Mouse (Mus musculus) testis, adult 2 months (tissue): Measurements from ENCODE around the gene Ctsm. TPM values are rescaled to one million over a fixed set of nuclear protein-coding genes. Genes with fewer than 3 reads are reported as not detected.
"Not testable (repeated sequence)": the region's sequence is repeated elsewhere in the genome, so short reads cannot be mapped to it uniquely, and the experiment has no call there.

Experiments
- H3K27ac ChIP-seq: fragments of 200-500 bp; 2 replicates; pipeline ENCODE4 v1.5.1; 2012; ENCODE audit warnings: low read depth, low read length; ENCODE audit not compliant: control insufficient read depth, insufficient read depth
- H3K27me3 ChIP-seq: fragments of 200-500 bp; 2 replicates; pipeline ENCODE4 v1.6.1; 2012; ENCODE audit warnings: mild to moderate bottlenecking, low read length, moderate library complexity; ENCODE audit not compliant: control insufficient read depth, insufficient read depth
- H3K36me3 ChIP-seq: fragments of 200-500 bp; 2 replicates; pipeline ENCODE4 v1.6.1; 2012; ENCODE audit warnings: mild to moderate bottlenecking, low read length; ENCODE audit not compliant: control insufficient read depth, insufficient read depth
- H3K4me1 ChIP-seq: fragments of 200-500 bp; 2 replicates; pipeline ENCODE4 v1.6.1; 2012; ENCODE audit warnings: low read length; ENCODE audit not compliant: control insufficient read depth, insufficient read depth
- H3K4me3 ChIP-seq: fragments of 200-500 bp; 2 replicates; pipeline ENCODE4 v1.5.1; 2012; ENCODE audit warnings: low read depth, mild to moderate bottlenecking, low read length, moderate library complexity, mixed read lengths; ENCODE audit not compliant: control insufficient read depth
- CTCF ChIP-seq: fragments of 200-500 bp; IDR thresholded peaks from 2 replicates; pipeline ENCODE4 v1.5.1; 2012; ENCODE audit warnings: low read depth, mild to moderate bottlenecking, inconsistent platforms, low read length, moderate library complexity; ENCODE audit not compliant: control insufficient read depth, insufficient read depth, insufficient replicate concordance
- POLR2A ChIP-seq: fragments of 200-500 bp; IDR thresholded peaks from 2 replicates; pipeline ENCODE4 v1.6.1; 2012; ENCODE audit warnings: low read depth, mild to moderate bottlenecking, inconsistent platforms, low read length, moderate library complexity; ENCODE audit not compliant: control insufficient read depth
- polyA plus RNA-seq: library from polyadenylated mRNA; depleted of rRNA; stranded (reverse); fragments of >200 nt; gene quantifications from 2 replicates; pipeline ENCODE4 v1.2.3, GENCODE M21; 2012; rRNA removed

Ctsm gene
- polyA plus RNA-seq = not detected in 2 replicates

GRCm38 (mm10) chr13:61541631-61542030, at the start of gene Ctsm:
TSS of gene Ctsm (minus strand) at chr13:61541839.
- no peak within 1 kb of the TSS for H3K4me3 ChIP-seq
- no peak within 1 kb of the TSS for H3K27ac ChIP-seq
- no peak for TF ChIP-seq CTCF
- no peak for TF ChIP-seq POLR2A
- no peaks in the 10 kb centered on the region for H3K4me1 ChIP-seq
- no peaks in the 10 kb centered on the region for H3K36me3 ChIP-seq
- no peaks in the 10 kb centered on the region for H3K27me3 ChIP-seq

- no peak for TF ChIP-seq CTCF
- no peak for TF ChIP-seq POLR2A
- Histone ChIP-seq H3K27me3 (no peaks in the 10 kb centered on the region), H3K4me1 (no peaks in the 10 kb centered on the region), H3K27ac (no peak within 1 kb of the TSS), H3K36me3 (no peaks in the 10 kb centered on the region), H3K4me3 (no peak within 1 kb of the TSS)
Measured at GRCm38 (mm10) chr13:61570027-61570426, 28.4 kb upstream of the Ctsm start, which contains the start of gene Cts3. TSS of gene Cts3 (minus strand) at chr13:61570127.

- H3K27me3 ChIP-seq, H3K36me3 ChIP-seq, H3K4me3 ChIP-seq, H3K4me1 ChIP-seq, H3K27ac ChIP-seq: not testable (repeated sequence)
Measured at GRCm38 (mm10) chr13:61568074-61568473, 26.4 kb upstream of the Ctsm start, which contains the start of gene Gm49352. TSS of gene Gm49352 (minus strand) at chr13:61568174.

Other genes starting within 250 kb of the Ctsm start
- not detected in 2 replicates for gene Cts7, start 183.6 kb downstream of the Ctsm start, polyA plus RNA-seq
- gene Gm49352, start 26.3 kb upstream of the Ctsm start, polyA plus RNA-seq = not detected in 2 replicates
- gene Cts3, start 28.3 kb upstream of the Ctsm start, polyA plus RNA-seq = not detected in 2 replicates